Mouse (Mus musculus) hindbrain, embryonic 11.5 days (tissue): ENCODE results near the gene Gm45234. TPM values are rescaled to one million over a fixed set of nuclear protein-coding genes. Genes with fewer than 3 reads are reported as not detected.

ENCODE experiments used
- ATAC-seq: fragments of 200-750 bp; cut with Nextera tagmentation; 2 replicates; pipeline ENCODE4 v1.8.0; 2017; ENCODE audit warnings: mild to moderate bottlenecking, moderate TSS enrichment, moderate library complexity; ENCODE audit not compliant: low FRiP score
- DNase-seq: peaks from one replicate; pipeline ENCODE4 v3.0.0-alpha.2; 2015; ENCODE audit warnings: low spot score
- H3K27ac ChIP-seq: fragments of 300-500 bp; sonication (generic); 2 replicates; pipeline ENCODE4 v1.5.1; 2014; ENCODE audit warnings: mild to moderate bottlenecking, low read depth, low read length
- H3K27me3 ChIP-seq: fragments of 300-500 bp; sonication (generic); 2 replicates; pipeline ENCODE4 v1.6.1; 2014; ENCODE audit warnings: mild to moderate bottlenecking, low read length, moderate library complexity, mixed read lengths; ENCODE audit not compliant: control insufficient read depth, insufficient read depth
- H3K36me3 ChIP-seq: fragments of 300-500 bp; sonication (generic); 2 replicates; pipeline ENCODE4 v1.6.1; 2014; ENCODE audit warnings: mild to moderate bottlenecking, low read length, moderate library complexity, mixed read lengths; ENCODE audit not compliant: control insufficient read depth, insufficient read depth
- H3K4me1 ChIP-seq: fragments of 300-500 bp; sonication (generic); replicated peaks from 2 replicates; pipeline ENCODE4 v1.6.1; 2014; ENCODE audit warnings: low read length, mixed read lengths; ENCODE audit not compliant: control insufficient read depth, insufficient read depth
- H3K4me2 ChIP-seq: fragments of 300-500 bp; sonication (generic); replicated peaks from 2 replicates; pipeline ENCODE4 v1.6.1; 2014; ENCODE audit warnings: mild to moderate bottlenecking, low read depth, low read length
- H3K4me3 ChIP-seq: fragments of 300-500 bp; sonication (generic); 2 replicates; pipeline ENCODE4 v1.5.1; 2014; ENCODE audit warnings: low read depth, low read length
- H3K9ac ChIP-seq: fragments of 300-500 bp; sonication (generic); 2 replicates; pipeline ENCODE4 v1.6.1; 2014; ENCODE audit warnings: low read depth, low read length
- H3K9me3 ChIP-seq: fragments of 300-500 bp; sonication (generic); 2 replicates; pipeline ENCODE4 v1.6.1; 2016; ENCODE audit warnings: low read length; ENCODE audit not compliant: control insufficient read depth
- WGBS: fragments of 180-500 bp; shearing (Covaris S2); extraction: QIAGEN DNeasy Blood & Tissue Kit; methylation state at CpG from one replicate; pipeline ENCODE4 v1.1.7; 2014; 5-methylcytosine and 5-hydroxymethylcytosine counted together
- polyA plus RNA-seq: library from polyadenylated mRNA; unstranded; fragments of >200 nt; fragmentation: Nextera tagmentation; extraction: Ambion mirVana; gene quantifications from 2 replicates; pipeline ENCODE4 v1.2.1, GENCODE M21; 2014

The Gm45234 gene
- polyA plus RNA-seq, 1 experiment from 2014 or later = not detected

DNA sequence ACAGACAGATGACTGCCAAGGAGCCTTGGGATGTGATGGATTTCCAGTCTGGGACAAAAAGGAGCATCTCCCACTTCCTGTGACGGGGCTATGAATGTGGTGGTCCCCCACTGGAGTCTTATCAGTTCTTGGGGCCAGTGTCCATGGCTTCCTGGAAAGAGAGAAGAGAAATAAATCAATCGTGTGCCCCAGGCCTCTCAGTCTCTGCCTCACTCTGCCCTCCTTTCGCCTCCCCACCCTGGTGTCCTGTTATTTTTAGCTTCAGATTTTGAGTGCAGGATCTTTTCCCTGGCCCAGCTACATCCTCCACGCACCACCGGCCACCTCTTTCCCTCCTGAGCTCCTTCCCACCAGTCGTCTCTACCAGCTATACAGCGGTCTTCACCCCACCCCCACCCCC lies 14.2 kb upstream of the Gm45234 start:
- DNase-seq = no peak
- Histone ChIP-seq H3K27me3 (peaks cover 2% of the 10 kb centered on the region; the same call in 1 of the 2 replicates), H3K9ac (no peak overlapping the region), H3K4me3 (no peak overlapping the region; the same call in 1 of the 2 replicates), H3K27ac (no peak overlapping the region), H3K9me3 (no peaks in the 10 kb centered on the region), H3K4me2 (peak overlapping the region; percentile 51), H3K36me3 (no peaks in the 10 kb centered on the region), H3K4me1 (no peaks in the 10 kb centered on the region; the same call in 1 of the 2 replicates)
- 66% methylated on average over 7 of the region's 7 CpGs for WGBS
- no peak for ATAC-seq

DNA sequence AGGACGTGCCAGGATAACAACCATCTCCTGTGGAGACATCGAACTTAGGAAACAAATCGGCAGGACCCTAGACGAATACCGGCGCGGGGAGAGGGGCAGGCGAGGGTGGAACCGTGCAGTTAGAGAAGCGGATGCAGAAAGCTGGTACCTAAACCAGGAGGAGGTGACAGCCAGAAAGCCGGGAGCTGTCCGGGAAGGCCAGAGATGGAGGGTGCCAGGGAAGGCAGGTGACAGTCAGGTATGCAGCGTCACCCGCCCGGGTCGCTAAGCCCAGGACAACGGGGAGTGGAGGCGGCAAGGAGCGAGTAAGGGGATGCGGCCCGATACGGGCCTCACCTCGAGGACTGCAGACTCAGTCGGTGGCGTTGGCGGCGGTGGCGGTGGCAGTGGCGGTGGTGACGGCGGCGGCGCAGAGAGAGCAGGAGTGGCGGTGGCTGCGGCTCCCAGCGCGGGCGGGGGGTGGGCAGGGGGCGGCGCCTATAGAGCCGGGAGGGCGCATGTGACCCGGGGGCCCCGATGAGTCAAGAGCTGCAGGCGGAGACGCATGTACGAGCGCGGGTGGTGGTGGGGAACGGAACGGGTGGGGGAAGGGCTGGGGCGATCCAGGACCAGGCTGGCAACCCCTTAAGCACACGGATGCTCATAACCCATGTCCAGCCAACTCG lies 13.4 kb upstream of the Gm45234 start, which contains the start of gene Eno2:
TSS of gene Eno2 (minus strand) at position 573 of the 665 bp plus-strand sequence.
- WGBS = 1% methylated on average over 42 of the region's 54 CpGs
- Histone ChIP-seq H3K9me3 (no peaks in the 10 kb centered on the region), H3K9ac (peak within 1 kb of the TSS; percentile 46), H3K4me3 (peak within 1 kb of the TSS; percentile 35), H3K36me3 (no peaks in the 10 kb centered on the region), H3K4me1 (no peaks in the 10 kb centered on the region; the same call in 1 of the 2 replicates), H3K27ac (no peak within 1 kb of the TSS), H3K4me2 (peak within 1 kb of the TSS; percentile 51), H3K27me3 (peaks cover 2% of the 10 kb centered on the region; the same call in 1 of the 2 replicates)
- DNase-seq = peak; percentile 68
- ATAC-seq = peak; percentile 81

- H3K9me3 ChIP-seq = no peaks in the 10 kb centered on the region
- H3K4me1 ChIP-seq = no peaks in the 10 kb centered on the region; the same call in 1 of the 2 replicates
- peak overlapping the region; percentile 46; the same call in 1 of the 2 replicates for H3K9ac ChIP-seq
- peak overlapping the region; percentile 51 for H3K4me2 ChIP-seq
- 5% methylated on average over 9 of the region's 9 CpGs for WGBS
- ATAC-seq = no peak; the same call in 1 of the 2 replicates
- peaks cover 2% of the 10 kb centered on the region; the same call in 1 of the 2 replicates for H3K27me3 ChIP-seq
- DNase-seq = no peak
- H3K27ac ChIP-seq = no peak overlapping the region
- no peaks in the 10 kb centered on the region for H3K36me3 ChIP-seq
- peak overlapping the region; percentile 35 for H3K4me3 ChIP-seq
These were observed 12.9 kb upstream of the Gm45234 start for GRCm38 (mm10) chr6:124768704-124769044.

- no peak overlapping the region for H3K4me3 ChIP-seq
- WGBS = 22% methylated on average over 19 of the region's 19 CpGs
- H3K27ac ChIP-seq = no peak overlapping the region
- H3K4me1 ChIP-seq = no peaks in the 10 kb centered on the region; the same call in 1 of the 2 replicates
- H3K36me3 ChIP-seq = no peaks in the 10 kb centered on the region
- no peak overlapping the region for H3K9ac ChIP-seq
- peak; percentile 38 for ATAC-seq
- no peaks in the 10 kb centered on the region for H3K9me3 ChIP-seq
- DNase-seq = no peak
- peak overlapping the region; percentile 51; the same call in 1 of the 2 replicates for H3K4me2 ChIP-seq
- peaks cover 2% of the 10 kb centered on the region; the same call in 1 of the 2 replicates for H3K27me3 ChIP-seq
These were observed 12.3 kb upstream of the Gm45234 start for GRCm38 (mm10) chr6:124767920-124768703.

GRCm38 (mm10) chr6:124767536-124767919 lies 11.7 kb upstream of the Gm45234 start:
- Histone ChIP-seq H3K9ac (no peak overlapping the region), H3K4me3 (no peak overlapping the region), H3K27ac (no peak overlapping the region), H3K4me2 (no peak overlapping the region), H3K27me3 (peaks cover 4% of the 10 kb centered on the region), H3K36me3 (no peaks in the 10 kb centered on the region), H3K9me3 (no peaks in the 10 kb centered on the region), H3K4me1 (no peaks in the 10 kb centered on the region; the same call in 1 of the 2 replicates)
- no peak for DNase-seq
- ATAC-seq = no peak
- WGBS = 34% methylated on average over 4 of the region's 4 CpGs

DNA sequence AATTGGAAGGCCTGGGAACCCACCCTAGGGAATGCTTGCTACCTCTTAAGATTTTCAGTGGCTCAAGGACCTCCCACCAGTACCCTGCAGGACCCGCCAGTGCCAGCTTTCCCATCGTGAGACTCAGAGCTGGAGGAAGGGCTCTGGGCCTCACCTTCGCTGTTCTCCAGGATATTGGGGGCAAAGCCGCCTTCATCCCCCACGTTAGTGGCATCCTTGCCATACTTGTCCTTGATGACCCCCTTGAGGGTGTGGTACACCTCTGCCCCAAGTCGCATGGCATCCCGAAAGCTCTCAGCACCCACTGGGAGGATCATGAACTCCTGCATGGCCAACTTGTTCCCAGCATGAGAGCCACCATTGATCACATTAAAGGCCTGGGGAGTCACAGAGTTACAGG lies 10.1 kb upstream of the Gm45234 start:
- no peak for ATAC-seq
- peaks cover 4% of the 10 kb centered on the region for H3K27me3 ChIP-seq

GRCm38 (mm10) chr6:124759259-124759658 lies 3.4 kb upstream of the Gm45234 start:
- Histone ChIP-seq H3K9ac (no peak overlapping the region), H3K4me1 (peaks cover 7% of the 10 kb centered on the region), H3K9me3 (no peaks in the 10 kb centered on the region), H3K4me2 (peak overlapping the region; percentile 9; the same call in 1 of the 2 replicates), H3K36me3 (no peaks in the 10 kb centered on the region), H3K27me3 (peaks cover 2% of the 10 kb centered on the region; the same call in 1 of the 2 replicates), H3K4me3 (no peak overlapping the region), H3K27ac (no peak overlapping the region)
- ATAC-seq = no peak
- peak; percentile 84 for DNase-seq
- WGBS = 2% methylated on average over 5 of the region's 5 CpGs

More for the DNA sequence above, 10.1 kb upstream of the Gm45234 start:
- no peak for DNase-seq
- Histone ChIP-seq H3K4me2 (no peak overlapping the region), H3K4me3 (no peak overlapping the region), H3K9ac (no peak overlapping the region), H3K4me1 (no peaks in the 10 kb centered on the region; the same call in 1 of the 2 replicates), H3K36me3 (no peaks in the 10 kb centered on the region), H3K27ac (no peak overlapping the region), H3K9me3 (no peaks in the 10 kb centered on the region)
- 81% methylated on average over 7 of the region's 7 CpGs for WGBS

GRCm38 (mm10) chr6:124758849-124759232 lies 3.0 kb upstream of the Gm45234 start:
- ATAC-seq (no peak), DNase-seq (no peak)
- Histone ChIP-seq H3K9ac (no peak overlapping the region), H3K4me3 (no peak overlapping the region), H3K9me3 (no peaks in the 10 kb centered on the region), H3K4me2 (peak overlapping the region; percentile 9; the same call in 1 of the 2 replicates), H3K4me1 (peaks cover 7% of the 10 kb centered on the region), H3K27ac (peak overlapping the region; percentile 96; the same call in 1 of the 2 replicates), H3K36me3 (no peaks in the 10 kb centered on the region), H3K27me3 (peaks cover 2% of the 10 kb centered on the region; the same call in 1 of the 2 replicates)
- WGBS = 56% methylated on average over 2 of the region's 2 CpGs
